Mouse (Mus musculus): ENCODE measurements around the gene Snapc4.

Snapc4 gene

GRCm38 (mm10) chr2:26372396-26372795 lies 8.1 kb downstream of the Snapc4 start:
- no peak for DNase-seq (ENCODE audit: low read depth)

DNA sequence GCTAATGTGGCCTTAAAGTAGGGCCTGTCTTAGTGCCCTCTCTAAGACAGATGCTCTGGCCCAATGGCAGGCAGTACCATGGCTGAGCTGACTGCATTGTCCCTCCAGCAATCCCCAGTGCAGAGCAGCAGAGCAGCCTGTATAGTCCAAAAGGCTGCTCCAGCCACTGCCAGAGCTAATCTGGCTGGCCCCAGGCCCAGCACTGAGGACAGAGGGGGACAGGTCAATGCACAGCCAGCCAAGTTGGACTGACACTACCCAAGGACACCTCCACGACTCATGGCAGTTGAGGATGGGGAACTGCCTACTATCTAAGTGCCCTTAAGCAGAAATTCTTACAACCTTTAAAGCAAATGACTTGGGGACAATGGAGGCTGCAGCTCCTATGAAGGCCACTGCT lies 11.9 kb downstream of the Snapc4 start:
- DNase-seq (ENCODE audit: low read depth): no peak

GRCm38 (mm10) chr2:26367911-26368310 lies 12.5 kb downstream of the Snapc4 start:
- no peak for DNase-seq (ENCODE audit: low read depth)

DNA sequence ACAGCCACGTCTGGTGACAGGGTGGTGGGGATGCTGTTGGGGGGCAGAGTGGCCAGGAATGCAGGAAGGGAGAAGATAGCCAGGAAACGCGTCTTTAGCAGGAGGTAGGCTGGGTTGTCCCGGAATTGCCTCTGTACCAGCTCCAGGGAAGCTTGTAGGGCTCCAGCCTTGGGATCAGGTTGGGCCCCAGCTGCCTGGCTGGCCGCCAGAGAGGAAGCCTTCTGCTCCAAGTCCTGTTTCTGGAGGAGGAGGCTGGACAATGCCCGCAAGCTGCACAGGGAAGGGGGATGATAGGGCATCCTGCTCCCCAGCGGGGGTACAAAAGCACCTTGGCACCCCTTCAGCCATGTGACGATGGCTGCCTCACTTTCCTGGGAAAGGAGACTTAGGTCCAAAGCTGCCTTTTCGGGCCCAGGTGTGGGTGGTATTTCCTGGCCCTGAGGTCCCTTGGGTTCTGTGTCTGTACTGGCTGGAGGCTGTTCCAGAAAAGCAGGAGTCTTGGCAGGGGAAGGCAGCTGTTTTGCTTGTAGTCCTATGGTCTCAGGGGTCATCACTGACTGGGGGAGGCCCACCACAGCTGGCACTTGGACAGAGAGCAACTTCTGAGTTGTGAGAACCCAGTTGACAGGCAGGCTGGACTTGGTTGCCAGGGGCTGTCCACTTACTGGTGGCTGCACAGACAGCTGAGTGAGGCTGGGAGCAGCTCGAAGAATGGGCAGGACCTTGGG lies 15.6 kb downstream of the Snapc4 start:
- DNase-seq (ENCODE audit: low read depth): no peak

DNA sequence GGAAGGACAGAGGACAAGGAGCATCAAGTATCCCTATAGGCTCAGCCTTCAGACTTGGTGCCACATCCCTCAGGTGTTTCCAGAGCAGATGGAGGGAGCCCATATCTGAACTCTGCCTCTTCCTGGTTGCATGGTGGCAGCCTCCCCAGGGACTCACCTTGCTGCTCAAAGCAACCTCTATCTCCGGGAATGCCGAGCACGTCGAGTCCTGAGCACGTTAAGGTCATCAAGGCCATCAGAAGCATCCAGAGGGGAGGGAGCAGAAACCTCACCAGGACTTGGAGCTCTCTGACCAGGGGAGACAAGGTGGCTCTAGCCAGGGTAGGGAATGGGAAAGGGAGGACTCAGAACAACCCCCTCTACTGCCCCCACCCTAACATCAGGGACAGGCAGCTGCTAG lies 17.0 kb downstream of the Snapc4 start:
- DNase-seq (ENCODE audit: low read depth): no peak

GRCm38 (mm10) chr2:26362991-26363390 lies 17.5 kb downstream of the Snapc4 start:
- DNase-seq (ENCODE audit: low read depth): no peak

DNA sequence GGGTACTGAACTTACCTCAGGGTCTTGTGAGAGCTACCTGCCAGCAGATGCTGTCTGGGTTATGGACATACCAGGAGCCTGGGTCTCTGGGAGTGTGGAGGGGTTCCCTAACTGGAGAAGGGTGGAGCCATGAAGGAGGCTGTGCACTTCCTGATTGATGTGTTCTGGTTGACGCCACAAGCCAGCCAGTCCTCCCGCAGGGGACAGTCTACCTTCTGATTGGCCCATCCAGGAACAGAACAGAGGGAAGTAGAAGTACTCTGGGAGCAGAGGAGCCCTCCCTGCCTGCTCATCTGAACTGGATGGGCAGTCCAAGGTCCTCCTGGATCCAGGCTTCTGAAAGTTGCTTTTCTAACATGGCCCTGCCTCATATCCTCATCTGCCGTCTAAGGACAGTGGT lies 19.7 kb downstream of the Snapc4 start, which contains the start of gene Card9:
Card9 (minus strand) TSS at position 147 of the 400 bp plus-strand sequence.
- no peak for DNase-seq (ENCODE audit: low read depth)

GRCm38 (mm10) chr2:26359983-26360382 lies 20.5 kb downstream of the Snapc4 start:
- no peak for DNase-seq (ENCODE audit: low read depth)

DNA sequence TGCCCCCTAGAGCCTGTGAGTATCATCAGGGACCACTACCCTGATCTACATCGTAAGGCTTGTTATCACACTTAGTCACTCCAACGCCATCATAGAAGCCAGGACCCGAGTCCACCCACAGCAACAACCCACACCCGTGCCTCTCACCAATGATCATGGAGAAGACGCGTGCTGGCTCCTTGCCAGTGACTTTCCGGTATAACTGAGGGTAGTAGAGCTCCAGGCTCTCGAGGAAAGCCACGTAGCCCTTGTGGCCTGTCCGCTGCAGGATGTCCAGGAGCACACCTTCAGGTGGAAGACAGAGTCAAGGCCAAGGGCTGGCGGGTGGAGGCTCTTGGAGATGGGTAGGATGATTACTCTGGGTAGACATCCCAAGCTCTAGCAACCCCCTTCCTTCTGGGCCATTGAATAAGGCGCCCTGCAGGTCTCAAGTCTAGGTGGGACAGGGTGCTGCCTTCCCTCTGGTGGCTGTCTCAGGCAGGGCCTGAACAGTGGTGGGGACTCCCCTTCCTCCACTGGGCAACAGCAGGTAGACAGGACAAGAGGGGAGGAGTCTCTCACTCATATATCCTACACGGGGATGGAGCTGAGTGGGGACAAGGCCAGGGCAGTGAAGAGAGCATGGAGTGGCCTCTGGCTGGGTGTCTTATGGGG lies 21.7 kb downstream of the Snapc4 start:
- no peak for DNase-seq (ENCODE audit: low read depth)

- DNase-seq (ENCODE audit: low read depth): no peak
Observed at GRCm38 (mm10) chr2:26357484-26357883, 23.0 kb downstream of the Snapc4 start.

DNA sequence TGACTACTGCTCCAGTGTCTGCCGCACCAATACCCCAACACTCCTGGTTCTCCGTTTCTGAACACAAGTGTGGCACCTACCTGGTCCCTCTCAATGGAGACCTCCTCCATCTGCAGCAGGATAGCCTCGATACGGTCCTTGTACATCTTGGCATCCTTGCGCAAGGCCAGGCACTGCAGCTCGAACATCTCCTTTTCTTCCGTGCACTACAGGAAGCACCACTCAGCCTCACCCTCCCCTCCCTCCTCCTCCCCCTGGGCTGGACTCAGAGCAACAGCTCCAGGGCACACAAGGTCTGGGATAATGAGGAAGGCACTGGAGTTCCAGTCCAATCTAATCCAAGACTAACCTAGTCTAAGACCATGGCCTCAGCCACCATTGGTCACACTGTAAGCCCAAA lies 23.8 kb downstream of the Snapc4 start:
- peak; percentile 31 for DNase-seq (ENCODE audit: low read depth)

DNA sequence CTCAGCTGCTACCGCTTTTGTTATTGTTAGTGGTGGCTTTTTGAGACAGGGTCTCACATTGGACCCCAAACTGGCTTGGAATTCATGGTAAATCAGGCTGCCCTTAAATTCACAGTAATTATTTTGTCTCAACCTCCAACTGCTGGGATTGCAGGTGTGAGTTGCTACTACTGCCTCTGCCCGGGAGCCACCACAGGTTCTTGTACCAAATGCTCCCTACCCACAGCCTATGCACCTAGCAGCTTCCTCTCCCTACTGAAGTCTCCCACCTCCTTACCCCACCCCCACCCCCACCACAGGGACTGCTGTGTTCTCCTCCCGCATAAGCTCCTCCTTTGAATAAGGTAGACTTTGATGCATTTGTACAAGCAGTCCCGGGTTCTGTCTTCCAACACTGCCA lies 24.2 kb downstream of the Snapc4 start:
- no peak for DNase-seq (ENCODE audit: low read depth)

DNA sequence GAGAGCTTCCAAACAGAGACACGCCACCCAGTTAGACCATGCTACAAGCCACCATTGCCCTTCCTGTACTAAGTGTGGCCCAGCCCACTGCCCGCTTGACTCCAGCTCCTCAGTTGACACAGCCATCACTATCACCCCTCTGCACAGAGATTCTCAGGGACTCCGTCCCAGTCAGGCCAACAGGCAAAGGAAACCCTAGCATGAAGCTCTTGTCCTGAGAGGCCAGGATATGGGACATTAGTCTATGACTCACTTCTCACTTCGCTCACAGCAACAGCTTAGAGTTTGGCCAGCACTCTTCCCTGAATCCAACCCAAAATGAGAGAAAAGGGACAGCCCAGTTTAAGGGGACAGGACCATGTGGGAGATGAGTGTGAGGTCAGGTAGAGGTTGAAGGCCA lies 26.1 kb downstream of the Snapc4 start:
- no peak for DNase-seq (ENCODE audit: low read depth)

- no peak for DNase-seq (ENCODE audit: low read depth)
Observed at GRCm38 (mm10) chr2:26353066-26353980, 27.1 kb downstream of the Snapc4 start.

- no peak for DNase-seq (ENCODE audit: low read depth)
Observed at GRCm38 (mm10) chr2:26352291-26352910, 28.1 kb downstream of the Snapc4 start.

DNA sequence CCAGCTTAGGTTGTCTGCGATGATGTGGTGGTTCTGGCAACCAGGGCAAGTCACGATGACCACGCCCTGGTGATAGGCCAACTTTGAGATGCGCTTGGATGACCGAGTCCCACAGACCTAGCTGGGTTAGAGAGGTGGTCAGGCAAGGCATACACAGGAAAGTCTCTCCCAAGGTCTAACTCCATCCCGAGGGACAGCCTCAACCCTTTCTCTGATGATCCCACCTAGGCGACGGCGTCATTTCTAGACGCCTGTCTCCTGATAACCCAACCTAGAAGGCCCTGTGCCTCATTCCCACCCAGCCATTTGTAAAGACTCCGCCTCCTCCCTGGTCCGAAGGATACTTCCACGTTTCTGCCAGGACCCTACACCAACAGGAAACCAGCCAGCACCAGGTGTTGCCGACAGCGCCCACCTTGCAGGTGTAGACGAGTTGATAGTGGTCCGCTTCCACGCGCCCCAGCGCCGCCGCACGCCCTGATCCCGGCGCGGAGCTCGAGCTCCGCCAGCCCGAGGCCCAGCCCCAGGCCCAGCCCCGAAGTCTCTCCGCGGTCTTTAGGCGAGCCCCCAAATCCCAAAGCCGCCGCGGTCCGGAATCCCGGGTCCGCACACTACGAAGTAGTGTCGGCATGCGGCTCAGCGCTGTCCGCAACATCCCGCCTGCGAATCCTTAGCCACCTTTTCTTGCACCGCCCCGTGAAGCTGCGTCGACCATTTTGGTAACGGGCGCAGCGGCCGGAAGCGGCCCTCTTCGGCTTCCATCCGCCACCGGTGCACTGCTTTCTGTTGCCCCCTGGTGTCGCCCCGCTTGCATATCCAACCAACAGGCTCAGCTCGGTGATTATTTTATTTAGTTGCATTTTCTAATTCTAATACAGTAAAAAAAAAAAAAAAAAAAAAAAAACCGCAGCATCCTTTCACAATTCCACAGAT lies 28.8 kb downstream of the Snapc4 start, which contains the start of gene Dnlz:
Dnlz (minus strand) TSS at position 753 of the 933 bp plus-strand sequence.
- DNase-seq (ENCODE audit: low read depth): peak; percentile 95

DNA sequence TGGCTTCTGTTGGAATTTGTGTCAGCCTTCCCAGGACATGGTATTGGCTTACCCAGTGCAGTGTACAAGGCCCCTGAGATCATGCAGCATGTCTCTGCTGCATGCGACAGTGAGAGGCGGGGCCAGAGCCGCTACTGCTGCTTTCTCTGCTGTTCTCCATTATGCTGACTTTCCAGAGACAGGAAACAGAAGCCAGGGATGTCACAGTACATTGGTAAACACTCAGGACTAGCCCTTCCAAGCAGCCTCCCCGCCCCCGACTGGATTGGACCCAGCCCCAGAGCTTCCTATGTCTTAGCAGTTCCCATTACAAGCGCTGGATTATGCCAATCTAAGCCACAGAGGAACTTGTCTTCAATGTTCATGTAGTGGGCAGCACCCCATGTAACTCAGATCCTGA lies 32.2 kb downstream of the Snapc4 start:
- no peak for DNase-seq (ENCODE audit: low read depth)

DNA sequence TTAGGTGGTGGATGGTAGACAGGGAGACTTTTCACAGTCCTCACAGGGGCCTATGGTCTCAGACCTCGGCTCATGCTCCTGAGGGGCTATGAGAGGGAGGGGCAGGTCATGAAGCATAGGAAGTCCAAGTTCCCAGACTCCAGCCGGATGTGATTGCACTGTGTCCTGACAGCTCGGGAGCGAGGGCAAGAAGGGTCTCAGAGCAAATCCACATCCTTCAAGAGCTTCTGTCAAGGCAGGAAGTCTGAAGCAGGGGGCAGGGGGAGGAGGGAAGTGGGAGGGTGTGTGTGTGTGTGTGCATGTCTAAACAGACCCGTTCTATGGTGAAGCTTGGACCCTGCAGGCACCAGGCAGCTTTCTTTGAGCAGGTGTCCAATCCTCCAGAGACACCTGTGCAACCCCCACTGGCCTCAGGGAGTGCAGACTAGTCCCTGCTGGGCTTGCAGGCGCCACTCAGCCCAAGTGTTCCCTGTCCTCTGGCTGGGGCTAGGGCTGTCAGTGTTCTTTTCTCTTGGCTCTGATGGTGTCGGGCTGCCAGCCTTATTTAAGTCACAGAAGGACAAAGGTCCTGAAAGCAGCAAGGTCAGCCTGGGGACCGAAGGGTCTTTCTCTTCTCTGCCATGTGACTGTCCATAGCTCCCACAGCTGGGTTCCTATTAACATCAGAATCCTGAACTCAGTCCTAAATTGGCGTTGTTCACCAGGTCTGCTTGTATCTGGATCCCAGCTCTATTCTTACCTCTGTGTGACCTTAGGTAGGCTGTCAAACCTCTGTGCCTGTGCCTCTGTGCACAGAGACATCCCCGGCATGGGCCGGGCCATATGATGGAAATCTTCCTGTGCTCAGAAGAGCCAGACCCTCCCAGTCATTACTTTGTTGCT lies 37.6 kb downstream of the Snapc4 start:
- no peak for DNase-seq (ENCODE audit: low read depth)

DNA sequence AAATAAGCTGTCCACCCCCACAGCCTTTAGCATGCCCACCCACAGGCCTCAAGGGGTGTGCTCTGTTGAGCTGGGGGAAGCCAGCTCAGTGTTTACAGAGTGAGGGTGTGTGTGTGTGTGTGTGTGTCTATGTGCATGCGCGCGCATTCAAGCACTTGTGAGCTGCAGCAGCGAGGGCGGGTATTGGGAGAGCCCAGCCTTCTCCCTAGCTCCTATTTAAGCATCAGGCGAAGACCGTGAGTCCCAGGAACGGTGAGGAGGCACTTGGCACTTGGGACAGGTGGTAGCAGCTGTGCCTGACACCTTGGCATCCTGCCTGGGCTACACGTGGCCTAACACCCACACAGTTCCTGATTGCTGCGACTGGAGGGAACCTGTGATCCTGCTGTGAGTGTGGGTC lies 38.4 kb downstream of the Snapc4 start:
- DNase-seq (ENCODE audit: low read depth): no peak

GRCm38 (mm10) chr2:26341510-26341981 lies 38.9 kb downstream of the Snapc4 start:
- DNase-seq (ENCODE audit: low read depth): no peak
